Mouse (Mus musculus) limb, embryonic 13.5 days (tissue): ENCODE measurements at regions not wholly inside any gene's neighbourhood (a gene's known extent, or its start where the extent isn't known, plus 50 kb on each side); places are given as distances from the start of the nearest gene placed in this dataset.

Source experiments
- ATAC-seq: fragments of 200-750 bp; cut with Nextera tagmentation; 2 replicates; pipeline ENCODE4 v1.8.0; 2017; ENCODE audit warnings: low read depth, moderate number of reproducible peaks, moderate TSS enrichment; ENCODE audit not compliant: low FRiP score
- H3K27ac ChIP-seq: fragments of 300-500 bp; sonication (generic); 2 replicates; pipeline ENCODE4 v1.5.1; 2015; ENCODE audit warnings: inconsistent platforms, mild to moderate bottlenecking, moderate library complexity
- H3K27me3 ChIP-seq: fragments of 300-500 bp; sonication (generic); 2 replicates; pipeline ENCODE4 v1.6.1; 2015; ENCODE audit warnings: mild to moderate bottlenecking, inconsistent platforms
- H3K36me3 ChIP-seq: fragments of 300-500 bp; sonication (generic); 2 replicates; pipeline ENCODE4 v1.6.1; 2015; ENCODE audit warnings: inconsistent platforms, mild to moderate bottlenecking, moderate library complexity
- H3K4me1 ChIP-seq: fragments of 300-500 bp; sonication (generic); 2 replicates; pipeline ENCODE4 v1.6.1; 2015; ENCODE audit warnings: inconsistent platforms
- H3K4me2 ChIP-seq: fragments of 300-500 bp; sonication (generic); replicated peaks from 2 replicates; pipeline ENCODE4 v1.6.1; 2015; ENCODE audit warnings: inconsistent platforms, mild to moderate bottlenecking, moderate library complexity
- H3K4me3 ChIP-seq: fragments of 300-500 bp; sonication (generic); 2 replicates; pipeline ENCODE4 v1.5.1; 2015; ENCODE audit warnings: moderate library complexity, mild to moderate bottlenecking, inconsistent platforms
- H3K9ac ChIP-seq: fragments of 300-500 bp; sonication (generic); 2 replicates; pipeline ENCODE4 v1.6.1; 2015; ENCODE audit warnings: mild to moderate bottlenecking, inconsistent platforms
- H3K9me3 ChIP-seq: fragments of 300-500 bp; sonication (generic); 2 replicates; pipeline ENCODE4 v1.6.1; 2016; ENCODE audit warnings: inconsistent platforms
- WGBS: fragments of 180-500 bp; shearing (Covaris S2); methylation state at CpG from one replicate; pipeline ENCODE4 v1.1.7; 2015; 5-methylcytosine and 5-hydroxymethylcytosine counted together

- H3K27ac ChIP-seq, result no peak overlapping the region
- no peak for ATAC-seq
- H3K9me3 ChIP-seq, result no peaks in the 10 kb centered on the region
- H3K9ac ChIP-seq, result no peak overlapping the region
- no peak overlapping the region for H3K4me2 ChIP-seq
- H3K4me1 ChIP-seq, result peaks cover 4% of the 10 kb centered on the region
- H3K4me3 ChIP-seq, result no peak overlapping the region
- peaks cover 4% of the 10 kb centered on the region; the same call in 1 of the 2 replicates for H3K27me3 ChIP-seq
- H3K36me3 ChIP-seq, result no peaks in the 10 kb centered on the region
- 66% methylated on average over 2 of the region's 2 CpGs for WGBS
These were observed 466.5 kb downstream of the Insc start for GRCm38 (mm10) chr7:115210012-115210411.

- Histone ChIP-seq H3K4me2 (peak overlapping the region; percentile 70), H3K27ac (no peak overlapping the region)
These were observed 473.3 kb downstream of the Insc start for GRCm38 (mm10) chr7:115216838-115217237.

GRCm38 (mm10) chr7:115217255-115217654 is 473.8 kb downstream of the Insc start:
- Histone ChIP-seq H3K9ac (peak overlapping the region; percentile 9; the same call in 1 of the 2 replicates), H3K9me3 (no peaks in the 10 kb centered on the region), H3K4me3 (peak overlapping the region; percentile 37), H3K4me1 (peaks cover 24% of the 10 kb centered on the region), H3K36me3 (no peaks in the 10 kb centered on the region), H3K27ac (no peak overlapping the region), H3K4me2 (peak overlapping the region; percentile 70), H3K27me3 (peaks cover 15% of the 10 kb centered on the region; the same call in 1 of the 2 replicates)
- ATAC-seq, result no peak; the same call in 1 of the 2 replicates
- WGBS, result 4% methylated on average over 5 of the region's 5 CpGs

More at GRCm38 (mm10) chr7:115216838-115217237, 473.3 kb downstream of the Insc start:
- WGBS, result under 1% methylated on average over 13 of the region's 13 CpGs
- Histone ChIP-seq H3K9me3 (no peaks in the 10 kb centered on the region), H3K36me3 (no peaks in the 10 kb centered on the region), H3K9ac (peak overlapping the region; percentile 9; the same call in 1 of the 2 replicates), H3K27me3 (peaks cover 16% of the 10 kb centered on the region; the same call in 1 of the 2 replicates), H3K4me3 (peak overlapping the region; percentile 37), H3K4me1 (peaks cover 21% of the 10 kb centered on the region)
- ATAC-seq, result peak; percentile 95

- no peak for ATAC-seq
- 37% methylated on average over 6 of the region's 6 CpGs for WGBS
- H3K4me3 ChIP-seq, result no peak overlapping the region
- H3K4me2 ChIP-seq, result peak overlapping the region; percentile 70; the same call in 1 of the 2 replicates
- peaks cover 25% of the 10 kb centered on the region for H3K4me1 ChIP-seq
- H3K9ac ChIP-seq, result no peak overlapping the region
- peaks cover 15% of the 10 kb centered on the region; the same call in 1 of the 2 replicates for H3K27me3 ChIP-seq
- H3K27ac ChIP-seq, result no peak overlapping the region
- no peaks in the 10 kb centered on the region for H3K36me3 ChIP-seq
- no peaks in the 10 kb centered on the region for H3K9me3 ChIP-seq
These were observed 474.2 kb downstream of the Insc start for GRCm38 (mm10) chr7:115217712-115218111.

GRCm38 (mm10) chr7:115218596-115219180 is 475.2 kb downstream of the Insc start:
- Histone ChIP-seq H3K36me3 (no peaks in the 10 kb centered on the region), H3K9me3 (no peaks in the 10 kb centered on the region), H3K4me3 (no peak overlapping the region), H3K27me3 (peaks cover 15% of the 10 kb centered on the region; the same call in 1 of the 2 replicates), H3K4me2 (no peak overlapping the region), H3K27ac (no peak overlapping the region), H3K9ac (no peak overlapping the region), H3K4me1 (peaks cover 25% of the 10 kb centered on the region)
- WGBS, result 28% methylated on average over 13 of the region's 13 CpGs
- no peak for ATAC-seq

GRCm38 (mm10) chr7:115222642-115223041 is 479.1 kb downstream of the Insc start:
- H3K9ac ChIP-seq, result no peak overlapping the region
- H3K36me3 ChIP-seq, result no peaks in the 10 kb centered on the region
- H3K4me2 ChIP-seq, result no peak overlapping the region
- peak; percentile 40; the same call in 1 of the 2 replicates for ATAC-seq
- 49% methylated on average over 5 of the region's 7 CpGs for WGBS
- H3K4me3 ChIP-seq, result no peak overlapping the region
- H3K4me1 ChIP-seq, result peaks cover 15% of the 10 kb centered on the region
- H3K9me3 ChIP-seq, result no peaks in the 10 kb centered on the region
- H3K27me3 ChIP-seq, result peaks cover 15% of the 10 kb centered on the region; the same call in 1 of the 2 replicates
- no peak overlapping the region for H3K27ac ChIP-seq

GRCm38 (mm10) chr7:115230525-115230924 is 487.0 kb downstream of the Insc start:
- ATAC-seq, result no peak
- H3K27me3 ChIP-seq, result no peaks in the 10 kb centered on the region
- no peaks in the 10 kb centered on the region for H3K36me3 ChIP-seq
- H3K4me3 ChIP-seq, result no peak overlapping the region
- no peaks in the 10 kb centered on the region for H3K9me3 ChIP-seq
- peaks cover 9% of the 10 kb centered on the region; the same call in 1 of the 2 replicates for H3K4me1 ChIP-seq
- WGBS, result 76% methylated on average over 6 of the region's 6 CpGs
- no peak overlapping the region for H3K9ac ChIP-seq
- H3K27ac ChIP-seq, result no peak overlapping the region
- H3K4me2 ChIP-seq, result no peak overlapping the region

GRCm38 (mm10) chr7:115233850-115234436 is 490.4 kb downstream of the Insc start:
- Histone ChIP-seq H3K27ac (no peak overlapping the region), H3K9ac (no peak overlapping the region), H3K36me3 (no peaks in the 10 kb centered on the region), H3K9me3 (no peaks in the 10 kb centered on the region), H3K27me3 (no peaks in the 10 kb centered on the region), H3K4me2 (no peak overlapping the region), H3K4me1 (peaks cover 9% of the 10 kb centered on the region; the same call in 1 of the 2 replicates), H3K4me3 (no peak overlapping the region)
- no peak for ATAC-seq
- 67% methylated on average over 10 of the region's 10 CpGs for WGBS

GRCm38 (mm10) chr7:115237131-115237530 is 493.6 kb downstream of the Insc start:
- Histone ChIP-seq H3K4me1 (peaks cover 9% of the 10 kb centered on the region; the same call in 1 of the 2 replicates), H3K9ac (no peak overlapping the region), H3K27ac (no peak overlapping the region), H3K9me3 (no peaks in the 10 kb centered on the region), H3K27me3 (no peaks in the 10 kb centered on the region), H3K36me3 (no peaks in the 10 kb centered on the region), H3K4me2 (no peak overlapping the region), H3K4me3 (no peak overlapping the region)
- no peak for ATAC-seq
- 94% methylated on average over 1 of the region's 1 CpGs for WGBS

GRCm38 (mm10) chr7:115251591-115252369 is 508.3 kb downstream of the Insc start:
- Histone ChIP-seq H3K27me3 (no peaks in the 10 kb centered on the region), H3K9ac (no peak overlapping the region), H3K4me2 (no peak overlapping the region), H3K9me3 (no peaks in the 10 kb centered on the region), H3K4me3 (no peak overlapping the region), H3K4me1 (peaks cover 20% of the 10 kb centered on the region), H3K36me3 (no peaks in the 10 kb centered on the region), H3K27ac (peak overlapping the region; percentile 22; the same call in 1 of the 2 replicates)
- ATAC-seq, result no peak
- WGBS, result 92% methylated on average over 2 of the region's 2 CpGs

- H3K4me2 ChIP-seq, result no peak overlapping the region
- H3K27ac ChIP-seq, result peak overlapping the region; percentile 22; the same call in 1 of the 2 replicates
- no peaks in the 10 kb centered on the region for H3K36me3 ChIP-seq
- peaks cover 20% of the 10 kb centered on the region for H3K4me1 ChIP-seq
- no peaks in the 10 kb centered on the region for H3K9me3 ChIP-seq
- no peak overlapping the region for H3K9ac ChIP-seq
- no peak overlapping the region for H3K4me3 ChIP-seq
- ATAC-seq, result peak; percentile 77
- 30% methylated on average over 2 of the region's 2 CpGs for WGBS
- H3K27me3 ChIP-seq, result no peaks in the 10 kb centered on the region
These were observed 508.9 kb downstream of the Insc start for GRCm38 (mm10) chr7:115252370-115252750.

- Histone ChIP-seq H3K4me1 (peaks cover 5% of the 10 kb centered on the region), H3K4me3 (no peak overlapping the region), H3K9me3 (no peaks in the 10 kb centered on the region), H3K27ac (no peak overlapping the region), H3K36me3 (no peaks in the 10 kb centered on the region), H3K27me3 (no peaks in the 10 kb centered on the region), H3K9ac (no peak overlapping the region), H3K4me2 (no peak overlapping the region)
- WGBS, result 25% methylated on average over 3 of the region's 3 CpGs
- ATAC-seq, result no peak; the same call in 1 of the 2 replicates
These were observed 515.1 kb downstream of the Insc start for GRCm38 (mm10) chr7:115258626-115259025.
